8 mouse cellular contexts compared by ENCODE assay signal in genomic region chr1:51479027-51479329, GRCm38 (mm10). TPM values are rescaled to one million over a fixed set of nuclear protein-coding genes. Genes with fewer than 3 reads are reported as not detected.
DNase-seq lines count a peak whose midpoint lies in the region; ATAC-seq and TF ChIP-seq lines count a peak whose summit lies in the region.

No protein-coding gene starts in this region.

- TF ChIP-seq CTCF in layer of hippocampus, adult 2 months (conservative IDR thresholded peaks at IDR 0.05) = no peak

- WGBS in embryonic facial prominence, embryonic 14.5 days = 84% methylated on average over 1 of the region's 1 CpGs
- WGBS in intestine, embryonic 15.5 days = 70% methylated on average over 1 of the region's 1 CpGs
- WGBS in neural tube, embryonic 12.5 days = 69% methylated on average over 1 of the region's 1 CpGs

- H3K27ac ChIP-seq in layer of hippocampus, adult 2 months = peak overlapping the region; percentile 94
- H3K27ac ChIP-seq in embryonic facial prominence, embryonic 14.5 days (replicated peaks; ENCODE audit: low read depth, low read length) = 0 out of 2 replicates have a peak overlapping the region, but pooled peaks have one; percentile 72
- peak overlapping the region; percentile 76; the same call in 1 of the 2 replicates for H3K27ac ChIP-seq in intestine, embryonic 15.5 days
- no peak overlapping the region for H3K27ac ChIP-seq in neural tube, embryonic 12.5 days

- no peaks in the 10 kb centered on the region for H3K4me1 ChIP-seq in embryonic facial prominence, embryonic 14.5 days (ENCODE audit: control insufficient read depth, insufficient read depth, low read length)
- no peaks in the 10 kb centered on the region for H3K4me1 ChIP-seq in intestine, embryonic 15.5 days (replicated peaks)
- H3K4me1 ChIP-seq in neural tube, embryonic 12.5 days = no peaks in the 10 kb centered on the region

- H3K36me3 ChIP-seq in embryonic facial prominence, embryonic 14.5 days (ENCODE audit: control insufficient read depth, insufficient read depth, low read length) = no peaks in the 10 kb centered on the region
- H3K36me3 ChIP-seq in intestine, embryonic 15.5 days = no peaks in the 10 kb centered on the region
- H3K36me3 ChIP-seq in neural tube, embryonic 12.5 days = no peaks in the 10 kb centered on the region

- H3K9ac ChIP-seq in embryonic facial prominence, embryonic 14.5 days (ENCODE audit: low read depth, low read length) = peak overlapping the region; percentile 78
- H3K9ac ChIP-seq in intestine, embryonic 15.5 days = no peak overlapping the region
- no peak overlapping the region; the same call in 1 of the 2 replicates for H3K9ac ChIP-seq in neural tube, embryonic 12.5 days

- DNase-seq in layer of hippocampus, adult 2 months (ENCODE audit: low spot score in 2 of 2) = no peak
- no peak for DNase-seq in layer of hippocampus, postnatal 10 days (ENCODE audit: low spot score in 2 of 2)
- DNase-seq in embryonic facial prominence, embryonic 14.5 days (ENCODE audit: low spot score) = no peak
- no peak for DNase-seq in embryo, embryonic 10 days (ENCODE audit: low spot score)
- no peak for DNase-seq in frontal cortex, postnatal 14 days (ENCODE audit: low spot score in 2 of 2)

- peak overlapping the region; percentile 96 for H3K4me3 ChIP-seq in layer of hippocampus, adult 2 months
- peak overlapping the region; percentile 65 for H3K4me3 ChIP-seq in embryonic facial prominence, embryonic 14.5 days (ENCODE audit: low read depth, low read length)
- peak overlapping the region; percentile 66 for H3K4me3 ChIP-seq in intestine, embryonic 15.5 days (replicated peaks)
- no peak overlapping the region; the same call in 1 of the 2 replicates for H3K4me3 ChIP-seq in neural tube, embryonic 12.5 days

- no peaks in the 10 kb centered on the region for H3K9me3 ChIP-seq in embryonic facial prominence, embryonic 14.5 days (ENCODE audit: control insufficient read depth, low read length)
- no peaks in the 10 kb centered on the region for H3K9me3 ChIP-seq in intestine, embryonic 15.5 days
- H3K9me3 ChIP-seq in neural tube, embryonic 12.5 days = no peaks in the 10 kb centered on the region

- ATAC-seq in embryonic facial prominence, embryonic 14.5 days (ENCODE audit: low read depth) = no peak
- no peak for ATAC-seq in intestine, embryonic 15.5 days
- ATAC-seq in neural tube, embryonic 12.5 days (ENCODE audit: low FRiP score, low read depth) = no peak
- ATAC-seq in megakaryocyte progenitor cell, adult 5-6 weeks (replicated peaks; ENCODE audit: poor library complexity) = no peak

- peak overlapping the region; percentile 71 for H3K4me2 ChIP-seq in embryonic facial prominence, embryonic 14.5 days (ENCODE audit: low read depth, low read length)
- peak overlapping the region; percentile 53 for H3K4me2 ChIP-seq in intestine, embryonic 15.5 days (replicated peaks)
- H3K4me2 ChIP-seq in neural tube, embryonic 12.5 days (replicated peaks) = peak overlapping the region; percentile 93

- no peaks in the 10 kb centered on the region for H3K27me3 ChIP-seq in embryonic facial prominence, embryonic 14.5 days (replicated peaks; ENCODE audit: control insufficient read depth, insufficient read depth, low read length)
- H3K27me3 ChIP-seq in intestine, embryonic 15.5 days (replicated peaks) = no peaks in the 10 kb centered on the region
- no peaks in the 10 kb centered on the region for H3K27me3 ChIP-seq in neural tube, embryonic 12.5 days (replicated peaks)

RNA-seq across cellular contexts. Expression of gene Nabp1, which starts 0.8 kb away (rescaled TPM):
- 10 to 100 TPM; 18.9 to 20.1 TPM for total RNA-seq in layer of hippocampus, adult 2 months (2021)
- total RNA-seq in layer of hippocampus, postnatal 10 days (2021) = 10 to 100 TPM; 16.9 to 21.4 TPM
- 6.2 and 9.8 TPM in 2 replicates for polyA plus RNA-seq in embryonic facial prominence, embryonic 14.5 days (2014; fragmentation: Nextera tagmentation; extraction: Ambion mirVana)
- 13.2 and 14.3 TPM in 2 replicates for polyA plus RNA-seq in intestine, embryonic 15.5 days (2015; fragmentation: Nextera tagmentation; extraction: Ambion mirVana)
- 6.6 and 7.0 TPM in 2 replicates for polyA plus RNA-seq in neural tube, embryonic 12.5 days (2016; fragmentation: Nextera tagmentation; extraction: Ambion mirVana)
- 14.9 and 16.0 TPM in 2 replicates for total RNA-seq in megakaryocyte progenitor cell, adult 5-6 weeks (2015)
- 27.5 and 28.3 TPM in 2 replicates for total RNA-seq in megakaryocyte progenitor cell, adult 5-6 weeks (2017)
